Mouse (Mus musculus) olfactory bulb, adult 2 months (tissue): ENCODE data around the gene Itgb5. TPM values are rescaled to one million over a fixed set of nuclear protein-coding genes. Genes with fewer than 3 reads are reported as not detected.

ENCODE experiments used
- H3K27ac ChIP-seq: fragments of 200-500 bp; 2 replicates; pipeline ENCODE4 v1.5.1; 2012; ENCODE audit warnings: low read depth, low read length; ENCODE audit not compliant: insufficient read depth
- H3K4me1 ChIP-seq: fragments of 200-500 bp; 2 replicates; pipeline ENCODE4 v1.6.1; 2012; ENCODE audit warnings: low read length; ENCODE audit not compliant: control insufficient read depth, insufficient read depth
- H3K4me3 ChIP-seq: fragments of 200-500 bp; 2 replicates; pipeline ENCODE4 v1.5.1; 2012; ENCODE audit warnings: mild to moderate bottlenecking, low read depth, low read length, moderate library complexity; ENCODE audit not compliant: insufficient read depth
- CTCF ChIP-seq: fragments of 200-500 bp; IDR thresholded peaks from 2 replicates; pipeline ENCODE4 v1.5.1; 2012; ENCODE audit warnings: low read depth, mild to moderate bottlenecking, low read length, moderate library complexity; ENCODE audit not compliant: insufficient read depth
- POLR2A ChIP-seq: fragments of 200-500 bp; IDR thresholded peaks from 2 replicates; pipeline ENCODE4 v1.6.1; 2012; ENCODE audit warnings: mild to moderate bottlenecking, low read depth, low read length, moderate library complexity; ENCODE audit not compliant: insufficient read depth
- WGBS: fragments of 180-500 bp; shearing (Covaris S2); methylation state at CpG from one replicate; pipeline ENCODE4 v1.1.7; 2018; 5-methylcytosine and 5-hydroxymethylcytosine counted together
- polyA plus RNA-seq: library from polyadenylated mRNA; stranded (reverse); fragments of >200 nt; gene quantifications from 2 replicates; pipeline ENCODE4 v1.2.4, GENCODE M21; 2012; ENCODE audit warnings: low replicate concordance; ENCODE audit not compliant: missing spikeins, insufficient read depth, insufficient read length

Itgb5 gene
- polyA plus RNA-seq, result not detected in 2 replicates

GRCm38 (mm10) chr16:33829301-33829831 lies at the start of gene Itgb5:
TSS of gene Itgb5 (plus strand) at chr16:33829665.
- Histone ChIP-seq H3K4me3 (peak within 1 kb of the TSS; percentile 53), H3K27ac (no peak within 1 kb of the TSS), H3K4me1 (peaks cover 16% of the 10 kb centered on the region)
- 7% methylated on average over 43 of the region's 43 CpGs for WGBS
- TF ChIP-seq POLR2A (no peak), CTCF (no peak)

DNA sequence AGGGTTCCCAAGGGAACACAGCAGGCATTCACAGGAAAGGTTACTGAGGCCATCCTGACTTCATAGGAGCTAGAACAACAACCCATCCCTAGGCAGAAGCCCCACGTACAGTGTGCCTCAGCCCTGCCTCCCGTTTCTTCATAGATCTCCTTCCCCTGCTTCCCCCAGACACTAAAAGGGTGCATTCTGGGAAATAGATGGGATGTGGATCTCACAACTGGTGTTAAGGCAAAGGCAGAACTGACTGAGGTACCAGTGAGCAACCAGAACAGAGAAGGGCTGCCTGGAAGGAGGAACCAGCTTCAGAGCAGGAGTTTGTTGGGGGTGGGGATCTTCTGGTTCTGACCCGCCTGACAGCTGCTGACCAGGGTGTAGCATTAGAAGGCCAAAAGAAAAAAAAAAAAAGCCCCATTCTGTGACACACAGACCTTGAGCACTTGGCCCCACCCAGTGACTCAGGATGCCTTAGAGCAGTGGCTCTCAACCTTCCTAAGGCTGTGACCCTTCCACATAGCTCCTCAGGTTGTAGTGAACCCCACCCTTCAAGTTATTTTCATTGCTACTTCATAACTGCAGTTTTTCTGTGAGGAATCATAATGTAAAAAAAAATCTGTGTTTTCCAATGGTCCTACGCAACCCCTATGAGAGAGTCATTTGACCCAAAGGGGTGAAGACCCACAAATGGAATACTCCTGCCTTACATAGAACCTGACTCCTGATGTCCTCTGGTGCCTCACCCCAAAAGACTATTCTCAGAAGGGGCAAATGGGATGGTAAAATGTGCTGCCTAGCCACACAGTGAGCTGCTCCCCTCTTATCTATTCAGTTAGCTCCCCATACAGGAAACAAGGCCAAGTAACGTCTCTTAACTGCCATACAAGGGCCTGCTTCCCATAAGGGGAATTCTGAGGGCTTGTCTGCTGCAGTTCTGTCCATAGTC lies 47.4 kb upstream of the Itgb5 start:
- H3K27ac ChIP-seq, result no peak overlapping the region
- H3K4me1 ChIP-seq, result no peaks in the 10 kb centered on the region
- no peak for TF ChIP-seq POLR2A
- no peak for TF ChIP-seq CTCF
- no peak overlapping the region for H3K4me3 ChIP-seq
- 83% methylated on average over 5 of the region's 5 CpGs for WGBS

GRCm38 (mm10) chr16:33782729-33783091 lies 46.8 kb upstream of the Itgb5 start:
- Histone ChIP-seq H3K4me1 (no peaks in the 10 kb centered on the region), H3K4me3 (no peak overlapping the region), H3K27ac (no peak overlapping the region)
- WGBS, result 98% methylated on average over 1 of the region's 1 CpGs
- TF ChIP-seq POLR2A (no peak), CTCF (no peak)

DNA sequence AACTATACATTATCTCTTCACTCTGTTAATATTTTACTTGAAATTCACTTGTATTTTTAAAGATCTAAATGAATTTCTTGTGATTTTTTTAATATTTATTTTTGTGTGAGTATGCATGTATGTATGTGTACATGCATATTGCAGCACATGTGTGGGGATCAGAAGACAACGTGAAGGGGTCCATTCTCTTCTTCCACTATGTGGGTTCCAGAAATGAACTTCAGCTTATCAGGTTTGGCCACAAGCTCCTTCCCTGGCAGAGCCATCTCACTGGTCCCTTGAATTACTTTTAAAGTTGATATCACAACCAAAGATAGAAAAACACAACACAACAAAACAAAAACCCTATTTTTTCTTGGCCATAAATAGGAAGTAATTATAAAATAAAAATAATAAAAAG lies 44.9 kb upstream of the Itgb5 start:
- WGBS, result 93% methylated on average over 1 of the region's 1 CpGs
- H3K4me3 ChIP-seq, result no peak overlapping the region
- no peaks in the 10 kb centered on the region for H3K4me1 ChIP-seq
- no peak overlapping the region for H3K27ac ChIP-seq
- TF ChIP-seq CTCF (no peak), POLR2A (no peak)

GRCm38 (mm10) chr16:33785092-33785704 lies 44.3 kb upstream of the Itgb5 start:
- 78% methylated on average over 8 of the region's 8 CpGs for WGBS
- TF ChIP-seq POLR2A (no peak), CTCF (no peak)

DNA sequence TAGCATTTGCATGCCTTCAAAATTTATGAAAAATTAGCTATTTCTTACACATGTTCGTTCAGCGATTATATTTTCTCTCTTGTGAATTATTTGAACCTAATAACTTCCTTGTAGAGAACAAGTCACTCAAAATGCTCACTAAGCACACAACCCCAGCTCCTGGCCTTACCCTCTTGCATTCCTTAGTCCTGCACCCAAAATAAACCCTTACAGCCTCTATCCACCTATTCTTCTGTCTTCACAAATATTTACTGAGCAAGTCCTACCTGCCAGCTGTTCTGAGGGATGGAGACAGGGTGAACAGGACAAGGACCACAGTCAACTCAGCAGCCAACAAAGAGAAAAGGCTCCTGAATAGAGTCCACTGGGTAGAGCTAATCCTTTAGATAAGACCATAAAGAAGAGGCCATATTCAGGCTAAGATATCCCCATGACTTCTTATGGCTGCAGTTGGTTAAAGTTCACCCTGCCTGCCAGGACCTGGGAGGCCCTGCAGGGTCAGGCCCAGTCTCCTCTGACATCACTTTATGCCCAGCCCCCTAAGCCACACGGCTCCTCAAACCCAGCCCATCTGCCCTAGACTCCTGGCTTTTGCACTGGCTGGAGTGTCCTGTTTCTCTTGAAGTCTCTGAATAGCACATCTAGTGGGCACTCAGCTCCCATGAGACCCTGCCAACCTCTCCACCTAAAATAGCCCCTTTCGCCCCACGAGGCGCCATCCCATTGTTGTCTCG lies 42.6 kb upstream of the Itgb5 start:
- WGBS, result 78% methylated on average over 7 of the region's 7 CpGs
- Histone ChIP-seq H3K4me3 (no peak overlapping the region), H3K27ac (no peak overlapping the region), H3K4me1 (no peaks in the 10 kb centered on the region)
- no peak for TF ChIP-seq POLR2A

More at GRCm38 (mm10) chr16:33785092-33785704, 44.3 kb upstream of the Itgb5 start:
- no peak overlapping the region for H3K4me3 ChIP-seq
- H3K4me1 ChIP-seq, result no peaks in the 10 kb centered on the region
- no peak overlapping the region for H3K27ac ChIP-seq

- Histone ChIP-seq H3K4me1 (no peaks in the 10 kb centered on the region), H3K27ac (no peak within 1 kb of the TSS), H3K4me3 (no peak within 1 kb of the TSS)
- 93% methylated on average over 10 of the region's 10 CpGs for WGBS
- no peak for TF ChIP-seq CTCF
- TF ChIP-seq POLR2A, result no peak
Observed at GRCm38 (mm10) chr16:33793846-33794791, 35.3 kb upstream of the Itgb5 start, which contains the start of gene Muc13. TSS of gene Muc13 (plus strand) at chr16:33794037.

DNA sequence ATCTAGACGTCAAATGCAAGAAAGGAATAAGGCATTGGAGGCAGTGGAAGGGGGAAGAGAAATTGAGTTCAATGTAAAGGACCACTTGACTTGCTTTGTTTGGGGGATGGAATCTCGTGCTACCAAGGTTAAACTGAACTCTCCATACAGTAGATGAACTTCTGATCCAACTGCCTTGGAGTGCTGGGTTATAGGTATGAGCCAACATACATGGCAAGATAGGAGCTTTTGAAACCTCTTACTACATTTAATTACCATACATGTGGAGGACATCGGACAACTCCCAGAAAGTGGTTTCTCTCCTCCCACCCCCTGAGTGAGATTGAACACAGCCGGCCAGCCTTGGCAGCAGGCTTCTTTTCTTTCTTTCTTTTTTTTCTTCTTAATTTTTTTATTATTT lies 34.4 kb upstream of the Itgb5 start:
- no peak for TF ChIP-seq POLR2A
- no peak for TF ChIP-seq CTCF
- 89% methylated on average over 4 of the region's 4 CpGs for WGBS

More for the DNA sequence above, 34.4 kb upstream of the Itgb5 start:
- H3K4me1 ChIP-seq, result no peaks in the 10 kb centered on the region
- H3K27ac ChIP-seq, result no peak overlapping the region
- H3K4me3 ChIP-seq, result no peak overlapping the region
